7 mouse cellular contexts compared by ENCODE assay signal in the genomic region with DNA sequence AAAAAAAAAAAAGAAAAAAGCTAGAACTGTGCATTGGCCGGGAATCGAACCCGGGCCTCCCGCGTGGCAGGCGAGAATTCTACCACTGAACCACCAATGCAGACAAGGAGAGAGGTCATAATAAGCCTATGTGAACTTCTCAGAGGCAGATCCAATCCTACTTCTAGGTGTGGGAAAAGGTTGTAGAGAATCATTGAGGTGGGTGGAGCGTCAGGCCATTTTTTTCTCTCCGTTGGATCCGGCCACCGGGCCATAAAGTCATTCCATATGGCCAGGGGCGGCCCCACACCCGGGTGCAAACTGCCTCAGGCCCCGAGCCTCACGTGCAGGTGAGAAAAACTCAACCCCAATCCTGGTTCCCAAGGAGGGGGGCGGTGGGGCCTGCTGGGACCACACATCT. TPM values are rescaled to one million over a fixed set of nuclear protein-coding genes. Genes with fewer than 3 reads are reported as not detected.
DNase-seq lines count a peak whose midpoint lies in the region; ATAC-seq lines count a peak whose summit lies in the region.

No protein-coding gene starts in this region.

- H3K27ac ChIP-seq in intestine, embryonic 14.5 days (ENCODE audit: low read depth), result peak overlapping the region; percentile 75; the same call in 1 of the 2 replicates
- no peak overlapping the region for H3K27ac ChIP-seq in midbrain, embryonic 10.5 days (replicated peaks)

- H3K4me2 ChIP-seq in intestine, embryonic 14.5 days (ENCODE audit: low read length), result peak overlapping the region; percentile 94

- peaks cover 26% of the 10 kb centered on the region for H3K4me1 ChIP-seq in intestine, embryonic 14.5 days (replicated peaks; ENCODE audit: control insufficient read depth, insufficient read depth, low read length)
- peaks cover 63% of the 10 kb centered on the region for H3K4me1 ChIP-seq in midbrain, embryonic 10.5 days

- peak; percentile 83 for DNase-seq in T-cell, adult 2 months (ENCODE audit: low spot score)
- peak; percentile 81 to 97 for DNase-seq in cerebellum, postnatal 36 days
- peak; percentile 64 for DNase-seq in gastrocnemius, postnatal 25 days
- peak; percentile 100 for DNase-seq in intestine, embryonic 14.5 days (ENCODE audit: low spot score)
- DNase-seq in left cerebral cortex, postnatal 4 days, result peak; percentile 66
- peak; percentile 82 for DNase-seq in midbrain, embryonic 10.5 days (ENCODE audit: low spot score)
- DNase-seq in skeletal muscle tissue, adult 2 months (ENCODE audit: low read depth, low spot score), result peak; percentile 88

- H3K36me3 ChIP-seq in intestine, embryonic 14.5 days (ENCODE audit: control insufficient read depth, insufficient read depth, low read length), result no peaks in the 10 kb centered on the region
- H3K36me3 ChIP-seq in midbrain, embryonic 10.5 days, result no peaks in the 10 kb centered on the region

- WGBS in intestine, embryonic 14.5 days, result under 1% methylated on average over 15 of the region's 15 CpGs
- under 1% methylated on average over 15 of the region's 15 CpGs for WGBS in midbrain, embryonic 10.5 days

- no peaks in the 10 kb centered on the region for H3K9me3 ChIP-seq in intestine, embryonic 14.5 days (ENCODE audit: control insufficient read depth, low read length)
- H3K9me3 ChIP-seq in midbrain, embryonic 10.5 days (replicated peaks), result no peaks in the 10 kb centered on the region

- H3K9ac ChIP-seq in intestine, embryonic 14.5 days (ENCODE audit: low read length), result no peak overlapping the region

- intact Hi-C loops in left cerebral cortex, postnatal 4 days (cut with DNase I), result no loop called here

- ATAC-seq in intestine, embryonic 14.5 days (replicated peaks; ENCODE audit: low FRiP score, low TSS enrichment, low read depth), result no peak; the same call in 1 of the 2 replicates

- peak overlapping the region; percentile 82 for H3K4me3 ChIP-seq in intestine, embryonic 14.5 days (ENCODE audit: low read depth, low read length)
- H3K4me3 ChIP-seq in midbrain, embryonic 10.5 days, result peak overlapping the region; percentile 87

- 0 out of 2 replicates have a peak, but pooled peaks cover 7% of the 10 kb centered on the region for H3K27me3 ChIP-seq in intestine, embryonic 14.5 days (replicated peaks; ENCODE audit: control insufficient read depth, insufficient read depth, low read length)
- peaks cover 71% of the 10 kb centered on the region for H3K27me3 ChIP-seq in midbrain, embryonic 10.5 days (ENCODE audit: low read depth, poor library complexity, severe bottlenecking)

RNA-seq across cellular contexts. Expression of a gene that starts 1.4 kb away (rescaled TPM):
- total RNA-seq in gastrocnemius, postnatal 25 days (2021), result not detected
- polyA plus RNA-seq in intestine, embryonic 14.5 days (2014; fragmentation: Nextera tagmentation; extraction: Ambion mirVana), result 0.28 and 0.32 TPM in 2 replicates
- 1 to 10 TPM; 2.3 to 2.6 TPM for total RNA-seq in left cerebral cortex, postnatal 4 days (2021)
- 0.07 and 0.09 TPM in 2 replicates for polyA plus RNA-seq in midbrain, embryonic 10.5 days (2016; fragmentation: Nextera tagmentation; extraction: Ambion mirVana)

RNA-seq across cellular contexts. Expression of a gene that starts 3.6 kb away (rescaled TPM):
- under 1 TPM in 1 of 2 experiments, not detected in 1; 0.21 TPM for total RNA-seq in gastrocnemius, postnatal 25 days (2021)
- polyA plus RNA-seq in intestine, embryonic 14.5 days (2014; fragmentation: Nextera tagmentation; extraction: Ambion mirVana), result 0.19 and 0.30 TPM in 2 replicates
- 1 to 10 TPM; 1.2 to 1.7 TPM for total RNA-seq in left cerebral cortex, postnatal 4 days (2021)
- polyA plus RNA-seq in midbrain, embryonic 10.5 days (2016; fragmentation: Nextera tagmentation; extraction: Ambion mirVana), result 0.07 and 0.14 TPM in 2 replicates

RNA-seq across cellular contexts. Expression of a gene that starts 6.9 kb away (rescaled TPM):
- not detected for total RNA-seq in gastrocnemius, postnatal 25 days (2021)
- polyA plus RNA-seq in intestine, embryonic 14.5 days (2014; fragmentation: Nextera tagmentation; extraction: Ambion mirVana), result 0.18 and 0.71 TPM in 2 replicates
- total RNA-seq in left cerebral cortex, postnatal 4 days (2021), result 10 to 100 TPM; 10.8 to 13.1 TPM
- polyA plus RNA-seq in midbrain, embryonic 10.5 days (2016; fragmentation: Nextera tagmentation; extraction: Ambion mirVana), result 0.17 and 0.25 TPM in 2 replicates

RNA-seq across cellular contexts. Expression of a gene that starts 23.7 kb away (rescaled TPM):
- 10 to 100 TPM; 21.0 to 50.8 TPM for total RNA-seq in gastrocnemius, postnatal 25 days (2021)
- 10.5 and 13.4 TPM in 2 replicates for polyA plus RNA-seq in intestine, embryonic 14.5 days (2014; fragmentation: Nextera tagmentation; extraction: Ambion mirVana)
- 10 to 100 TPM; 52.8 to 58.0 TPM for total RNA-seq in left cerebral cortex, postnatal 4 days (2021)
- polyA plus RNA-seq in midbrain, embryonic 10.5 days (2016; fragmentation: Nextera tagmentation; extraction: Ambion mirVana), result 6.8 and 7.6 TPM in 2 replicates

RNA-seq across cellular contexts. Expression of a gene that starts 30.5 kb away (rescaled TPM):
- 10 to 100 TPM; 34.9 to 35.2 TPM for total RNA-seq in gastrocnemius, postnatal 25 days (2021)
- 76.7 TPM in 2 replicates for polyA plus RNA-seq in intestine, embryonic 14.5 days (2014; fragmentation: Nextera tagmentation; extraction: Ambion mirVana)
- total RNA-seq in left cerebral cortex, postnatal 4 days (2021), result 100 to 1,000 TPM; 579 to 594 TPM
- 63.1 and 90.1 TPM in 2 replicates for polyA plus RNA-seq in midbrain, embryonic 10.5 days (2016; fragmentation: Nextera tagmentation; extraction: Ambion mirVana)

Comparison
In these comparisons a context has a peak if more than half of its experiments do, and no peak if none do; other contexts are left out.
1. RNA of a gene that starts 6.9 kb away (total RNA-seq): 10.8 to 13.1 TPM in left cerebral cortex, postnatal 4 days; not detected in gastrocnemius, postnatal 25 days; every median in the first group is over 10 times any median in the second.
2. Peak in every context shown above with its lines, with median percentiles within 50 percentile points of each other: DNase-seq.